Mouse (Mus musculus): ENCODE data around the gene Cacna2d4. TPM values are rescaled to one million over a fixed set of nuclear protein-coding genes. Genes with fewer than 3 reads are reported as not detected.

Gene Cacna2d4
- polyA plus RNA-seq, 1 experiment from 2014 or later: not detected

GRCm38 (mm10) chr6:119310176-119310575 lies 73.8 kb downstream of the Cacna2d4 start:
- H3K27ac ChIP-seq: no peak overlapping the region
- WGBS (ENCODE audit: missing documents): 64% methylated on average over 9 of the region's 9 CpGs
- no peaks in the 10 kb centered on the region for H3K36me3 ChIP-seq (ENCODE audit: inconsistent target)
- H3K79me2 ChIP-seq (ENCODE audit: inconsistent target): no peaks in the 10 kb centered on the region
- H3K4me3 ChIP-seq (ENCODE audit: inconsistent target): no peak overlapping the region

DNA sequence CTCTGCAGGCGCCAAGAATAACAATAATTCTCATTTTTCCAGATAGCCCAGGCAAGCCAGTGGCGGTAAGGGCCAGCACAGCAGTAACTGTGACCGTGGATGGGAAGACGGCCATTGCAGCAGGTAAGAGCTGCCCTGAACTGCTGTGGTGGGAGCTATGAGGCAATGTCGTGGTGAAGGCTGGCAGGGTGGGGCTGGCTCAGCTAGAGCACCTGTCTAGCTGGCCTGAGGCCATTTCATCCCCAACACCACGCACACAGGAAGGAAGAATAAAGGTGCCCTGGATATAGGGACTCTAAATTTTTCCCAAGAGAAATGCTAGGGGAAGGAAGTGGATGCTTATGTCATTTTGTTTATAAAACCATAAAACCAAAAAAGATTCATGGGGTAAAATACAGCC lies 76.1 kb downstream of the Cacna2d4 start:
- no peaks in the 10 kb centered on the region for H3K36me3 ChIP-seq (ENCODE audit: inconsistent target)
- H3K79me2 ChIP-seq (ENCODE audit: inconsistent target): no peaks in the 10 kb centered on the region
- no peak overlapping the region for H3K4me3 ChIP-seq (ENCODE audit: inconsistent target)
- WGBS (ENCODE audit: missing documents): 74% methylated on average over 6 of the region's 6 CpGs
- H3K27ac ChIP-seq: no peak overlapping the region

DNA sequence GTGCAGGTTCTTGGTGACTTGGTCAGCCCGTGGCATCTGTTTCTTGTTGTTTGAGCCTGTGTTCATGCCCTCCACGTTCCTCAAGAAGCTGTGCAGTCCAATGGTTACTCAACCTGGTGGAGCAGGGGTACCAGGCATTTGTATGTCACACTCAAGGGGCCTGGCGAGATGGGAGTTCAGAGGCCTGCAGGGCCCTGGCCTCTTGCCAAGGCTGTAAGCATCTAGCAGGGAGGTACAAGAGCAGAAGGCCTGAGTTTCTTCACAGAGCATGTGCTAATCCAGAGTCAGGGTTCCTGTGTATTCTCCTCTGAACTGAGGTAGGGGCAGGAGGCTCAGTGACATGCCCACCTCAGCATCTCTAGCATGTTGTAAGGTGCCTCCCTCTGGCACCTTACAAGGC lies 76.8 kb downstream of the Cacna2d4 start:
- Histone ChIP-seq H3K79me2 (ENCODE audit: inconsistent target) (no peaks in the 10 kb centered on the region), H3K27ac (no peak overlapping the region), H3K4me3 (ENCODE audit: inconsistent target) (no peak overlapping the region), H3K36me3 (ENCODE audit: inconsistent target) (no peaks in the 10 kb centered on the region)
- 76% methylated on average over 3 of the region's 3 CpGs for WGBS (ENCODE audit: missing documents)

DNA sequence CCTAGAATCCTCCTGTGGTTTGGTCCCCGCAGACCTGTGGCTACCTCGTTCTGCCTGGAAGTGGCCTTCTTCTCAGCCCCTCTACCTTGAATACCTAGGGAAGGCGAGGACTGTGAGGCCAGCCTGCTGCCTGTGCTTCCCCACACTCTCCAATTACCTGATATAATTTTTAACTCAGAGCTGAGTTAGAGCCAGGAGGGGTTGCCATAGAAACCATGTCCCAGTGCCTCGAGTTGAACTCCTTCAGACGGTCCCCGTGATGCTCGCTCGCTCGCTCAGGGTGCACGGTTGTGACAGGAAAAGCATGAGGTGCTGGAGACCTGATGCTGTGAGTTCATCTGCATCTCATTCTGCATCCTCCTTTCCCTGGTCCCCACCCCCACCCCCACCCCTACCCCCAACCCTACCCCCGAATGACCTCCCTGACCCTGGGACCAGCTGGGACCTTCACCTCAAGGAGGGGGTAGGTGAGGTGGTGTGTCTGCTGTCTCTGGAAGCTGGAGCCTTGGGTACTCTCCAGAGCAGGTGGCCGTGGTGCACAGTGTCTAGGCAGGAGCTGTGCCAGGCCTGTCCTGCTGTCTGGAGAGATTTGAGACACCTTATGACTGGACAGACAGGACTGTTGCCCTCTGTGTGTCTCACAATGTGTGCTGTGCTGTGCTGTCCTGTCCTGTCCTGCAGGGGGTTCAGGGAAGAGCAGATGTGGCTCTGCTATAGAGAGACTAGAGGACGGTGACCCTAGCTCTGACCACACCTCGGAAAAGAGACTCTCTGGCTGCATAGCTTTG lies 77.5 kb downstream of the Cacna2d4 start:
- WGBS (ENCODE audit: missing documents): 87% methylated on average over 14 of the region's 14 CpGs
- H3K79me2 ChIP-seq (ENCODE audit: inconsistent target): no peaks in the 10 kb centered on the region
- H3K27ac ChIP-seq: no peak overlapping the region
- H3K4me3 ChIP-seq (ENCODE audit: inconsistent target): no peak overlapping the region
- no peaks in the 10 kb centered on the region for H3K36me3 ChIP-seq (ENCODE audit: inconsistent target)

DNA sequence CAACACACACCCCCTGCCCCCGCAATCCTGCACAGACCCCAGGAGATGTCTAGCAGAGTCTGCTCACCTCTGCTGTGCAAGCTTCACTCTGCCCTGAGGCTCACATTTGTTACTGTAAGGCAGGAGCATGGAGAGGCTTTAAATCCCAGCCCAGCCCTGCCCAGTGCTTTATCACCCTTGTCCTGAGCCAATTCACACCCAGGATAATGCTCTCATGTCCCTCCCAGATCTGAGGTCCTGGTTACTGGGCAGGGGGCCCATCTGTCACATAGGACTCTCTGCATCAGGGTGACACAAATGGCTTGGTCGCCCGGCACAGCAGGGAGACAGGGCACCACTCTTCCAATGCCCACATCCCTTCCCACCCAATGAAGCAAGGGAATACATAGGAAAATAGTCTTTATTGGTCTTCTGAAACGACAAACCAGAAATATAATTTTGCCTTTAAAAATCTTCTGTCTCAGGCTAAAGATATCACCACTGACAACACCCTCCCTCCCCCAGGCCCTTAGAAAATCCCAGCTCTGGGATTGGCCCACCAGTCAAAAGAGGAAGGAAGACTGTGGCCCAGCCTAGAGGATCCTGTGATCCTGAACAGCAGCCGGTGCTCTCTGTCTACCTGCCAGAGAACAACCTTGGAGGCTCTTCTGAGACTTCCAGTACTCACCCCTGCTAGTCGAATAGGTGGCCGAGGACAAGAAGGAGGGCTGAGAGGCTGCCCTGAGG lies 78.6 kb downstream of the Cacna2d4 start:
- Histone ChIP-seq H3K4me3 (ENCODE audit: inconsistent target) (no peak overlapping the region), H3K79me2 (ENCODE audit: inconsistent target) (no peaks in the 10 kb centered on the region), H3K36me3 (ENCODE audit: inconsistent target) (no peaks in the 10 kb centered on the region), H3K27ac (no peak overlapping the region)
- 56% methylated on average over 7 of the region's 7 CpGs for WGBS (ENCODE audit: missing documents)

DNA sequence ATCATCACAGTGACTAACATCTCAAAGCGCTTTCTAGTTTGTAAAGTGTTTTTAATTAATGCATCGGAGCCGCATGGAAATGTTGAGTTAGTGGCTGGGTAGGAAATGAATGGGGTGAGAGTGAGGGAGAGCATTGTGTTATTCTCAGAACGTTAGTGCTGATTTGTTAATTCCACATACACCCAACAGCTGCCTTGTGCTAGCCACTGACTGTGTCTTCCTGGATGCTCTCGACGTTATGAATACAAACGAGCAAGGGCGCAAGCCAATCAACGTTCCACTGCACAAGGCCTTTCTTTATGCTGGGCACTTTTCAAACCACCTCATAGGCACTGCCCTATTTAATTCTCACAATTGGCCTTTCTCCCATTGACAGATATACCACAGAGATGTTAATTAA lies 82.4 kb downstream of the Cacna2d4 start:
- WGBS (ENCODE audit: missing documents): 90% methylated on average over 9 of the region's 9 CpGs
- Histone ChIP-seq H3K79me2 (ENCODE audit: inconsistent target) (no peaks in the 10 kb centered on the region), H3K4me3 (ENCODE audit: inconsistent target) (no peak overlapping the region), H3K27ac (no peak overlapping the region), H3K36me3 (ENCODE audit: inconsistent target) (no peaks in the 10 kb centered on the region)

DNA sequence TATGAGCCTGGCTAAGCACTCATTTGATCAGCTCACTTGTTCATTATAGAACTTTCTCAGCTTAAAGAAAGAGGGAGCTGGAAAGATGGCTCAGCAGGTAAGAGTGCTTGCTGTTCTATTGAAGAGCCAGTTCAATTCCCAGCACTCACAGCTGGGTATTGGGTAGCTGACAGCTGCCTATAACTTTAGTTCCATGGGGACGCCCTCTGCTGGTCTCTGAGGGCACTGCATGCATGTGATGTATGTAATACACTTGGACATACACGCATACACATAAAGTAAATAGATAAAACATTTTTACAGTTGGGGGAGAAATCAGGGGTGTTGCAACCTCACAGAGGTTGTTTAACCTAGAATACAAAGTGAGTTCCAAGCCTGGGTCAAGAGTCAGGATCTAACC lies 83.0 kb downstream of the Cacna2d4 start:
- WGBS (ENCODE audit: missing documents): 90% methylated on average over 2 of the region's 2 CpGs
- Histone ChIP-seq H3K79me2 (ENCODE audit: inconsistent target) (no peaks in the 10 kb centered on the region), H3K36me3 (ENCODE audit: inconsistent target) (no peaks in the 10 kb centered on the region), H3K27ac (no peak overlapping the region), H3K4me3 (ENCODE audit: inconsistent target) (no peak overlapping the region)

GRCm38 (mm10) chr6:119320481-119320880 lies 84.2 kb downstream of the Cacna2d4 start:
- 58% methylated on average over 16 of the region's 16 CpGs for WGBS (ENCODE audit: missing documents)
- H3K79me2 ChIP-seq (ENCODE audit: inconsistent target): no peaks in the 10 kb centered on the region
- no peaks in the 10 kb centered on the region for H3K36me3 ChIP-seq (ENCODE audit: inconsistent target)
- H3K4me3 ChIP-seq (ENCODE audit: inconsistent target): no peak overlapping the region
- no peak overlapping the region for H3K27ac ChIP-seq

- H3K79me2 ChIP-seq (ENCODE audit: inconsistent target): no peaks in the 10 kb centered on the region
- H3K36me3 ChIP-seq (ENCODE audit: inconsistent target): no peaks in the 10 kb centered on the region
- no peak overlapping the region for H3K27ac ChIP-seq
- no peak overlapping the region for H3K4me3 ChIP-seq (ENCODE audit: inconsistent target)
- 96% methylated on average over 7 of the region's 7 CpGs for WGBS (ENCODE audit: missing documents)
These were observed 85.4 kb downstream of the Cacna2d4 start for GRCm38 (mm10) chr6:119321752-119322151.

- Histone ChIP-seq H3K79me2 (ENCODE audit: inconsistent target) (no peaks in the 10 kb centered on the region), H3K36me3 (ENCODE audit: inconsistent target) (no peaks in the 10 kb centered on the region), H3K4me3 (ENCODE audit: inconsistent target) (no peak overlapping the region), H3K27ac (no peak overlapping the region)
- WGBS (ENCODE audit: missing documents): 84% methylated on average over 10 of the region's 10 CpGs
These were observed 88.5 kb downstream of the Cacna2d4 start for GRCm38 (mm10) chr6:119324776-119325175.

GRCm38 (mm10) chr6:119325978-119326377 lies 89.7 kb downstream of the Cacna2d4 start:
- Histone ChIP-seq H3K36me3 (ENCODE audit: inconsistent target) (no peaks in the 10 kb centered on the region), H3K79me2 (ENCODE audit: inconsistent target) (no peaks in the 10 kb centered on the region), H3K4me3 (ENCODE audit: inconsistent target) (no peak overlapping the region), H3K27ac (no peak overlapping the region)
- WGBS (ENCODE audit: missing documents): 57% methylated on average over 5 of the region's 6 CpGs

DNA sequence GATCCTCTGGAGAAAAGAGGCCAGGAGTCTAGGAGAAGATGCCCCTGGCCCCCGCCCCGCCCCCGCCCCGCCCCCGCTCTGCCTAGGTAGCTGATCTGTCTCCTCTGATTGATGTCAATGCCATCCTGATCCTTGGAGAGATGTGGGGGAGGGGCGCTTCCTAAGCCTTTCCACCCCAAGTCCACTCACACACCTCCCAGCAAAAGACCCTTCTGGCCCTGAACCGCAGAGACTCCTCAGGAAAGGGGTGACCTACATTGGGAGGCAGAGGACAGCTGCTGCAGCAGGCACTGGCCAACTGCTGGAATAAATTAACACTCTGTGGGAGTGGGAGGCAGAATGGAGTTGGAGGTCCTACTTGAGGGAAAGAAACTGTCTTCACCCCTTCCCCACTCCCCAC lies 90.2 kb downstream of the Cacna2d4 start:
- 70% methylated on average over 6 of the region's 7 CpGs for WGBS (ENCODE audit: missing documents)
- no peak overlapping the region for H3K4me3 ChIP-seq (ENCODE audit: inconsistent target)
- no peaks in the 10 kb centered on the region for H3K79me2 ChIP-seq (ENCODE audit: inconsistent target)
- no peak overlapping the region for H3K27ac ChIP-seq
- H3K36me3 ChIP-seq (ENCODE audit: inconsistent target): no peaks in the 10 kb centered on the region

GRCm38 (mm10) chr6:119328521-119329115 lies 92.3 kb downstream of the Cacna2d4 start:
- Histone ChIP-seq H3K27ac (no peak overlapping the region), H3K36me3 (ENCODE audit: inconsistent target) (no peaks in the 10 kb centered on the region), H3K4me3 (ENCODE audit: inconsistent target) (no peak overlapping the region), H3K79me2 (ENCODE audit: inconsistent target) (no peaks in the 10 kb centered on the region)
- 29% methylated on average over 11 of the region's 11 CpGs for WGBS (ENCODE audit: missing documents)

DNA sequence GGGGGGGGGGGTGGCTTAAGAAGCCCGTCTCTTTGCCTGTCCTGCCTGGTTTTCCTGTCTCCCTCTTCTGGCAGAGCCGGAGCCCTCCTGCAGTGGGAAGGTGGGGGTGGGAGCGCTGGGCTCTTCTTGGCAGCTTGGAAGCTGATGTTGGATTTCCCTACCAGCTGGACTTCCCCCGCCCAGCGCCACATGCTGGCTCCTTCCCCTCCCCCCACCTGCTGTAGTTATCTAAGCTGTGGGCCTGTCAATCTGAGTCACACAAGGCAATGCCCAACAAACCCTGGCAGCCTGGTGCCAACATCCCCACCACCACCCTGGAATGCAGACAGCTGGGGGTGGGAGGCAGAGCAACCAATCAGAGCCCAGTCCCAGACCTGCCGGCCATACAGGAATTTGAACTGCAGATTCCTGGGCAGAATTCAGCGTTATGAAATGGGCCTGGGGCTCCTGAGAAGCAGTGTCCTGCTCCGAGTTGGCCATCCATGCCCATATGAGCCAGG lies 92.9 kb downstream of the Cacna2d4 start:
- no peak overlapping the region for H3K27ac ChIP-seq
- H3K79me2 ChIP-seq (ENCODE audit: inconsistent target): no peaks in the 10 kb centered on the region
- no peak overlapping the region for H3K4me3 ChIP-seq (ENCODE audit: inconsistent target)
- WGBS (ENCODE audit: missing documents): 15% methylated on average over 8 of the region's 8 CpGs
- no peaks in the 10 kb centered on the region for H3K36me3 ChIP-seq (ENCODE audit: inconsistent target)

DNA sequence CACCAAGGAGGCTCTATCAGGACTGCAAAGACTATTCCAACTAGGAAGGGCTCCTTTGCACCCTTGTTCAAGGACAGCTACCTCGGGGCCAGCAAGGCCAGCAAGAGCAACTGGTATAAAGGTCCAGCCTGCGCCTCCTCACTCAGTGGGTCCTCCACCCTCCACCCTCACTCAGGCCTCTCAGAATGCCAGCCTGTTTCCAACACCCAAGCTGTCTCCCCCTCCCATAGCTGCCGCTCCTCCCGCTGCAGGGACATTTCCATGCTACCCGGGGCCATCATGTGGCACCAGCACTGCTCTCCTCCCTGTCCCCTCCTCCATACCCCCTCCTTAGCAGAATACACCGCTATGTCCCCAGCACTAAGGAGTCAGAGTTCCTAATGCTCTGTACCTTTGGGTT lies 93.6 kb downstream of the Cacna2d4 start:
- Histone ChIP-seq H3K36me3 (ENCODE audit: inconsistent target) (no peaks in the 10 kb centered on the region), H3K79me2 (ENCODE audit: inconsistent target) (no peaks in the 10 kb centered on the region), H3K27ac (no peak overlapping the region), H3K4me3 (ENCODE audit: inconsistent target) (no peak overlapping the region)
- 55% methylated on average over 6 of the region's 6 CpGs for WGBS (ENCODE audit: missing documents)

Data from macrophage (primary cell).